Mouse (Mus musculus) limb, embryonic 10.5 days (tissue): ENCODE results near the gene Efna1. TPM values are rescaled to one million over a fixed set of nuclear protein-coding genes. Genes with fewer than 3 reads are reported as not detected.

Source experiments
- DNase-seq: peaks from one replicate; pipeline ENCODE4 v3.0.0-alpha.2; 2017; ENCODE audit warnings: low spot score
- H3K27ac ChIP-seq: fragments of 300-500 bp; sonication (generic); 2 replicates; pipeline ENCODE4 v1.5.1; 2016; ENCODE audit warnings: mild to moderate bottlenecking
- H3K27me3 ChIP-seq: fragments of 300-500 bp; sonication (generic); 2 replicates; pipeline ENCODE4 v1.6.1; 2016; ENCODE audit warnings: low read depth, mild to moderate bottlenecking; ENCODE audit not compliant: poor library complexity, severe bottlenecking
- H3K36me3 ChIP-seq: fragments of 300-500 bp; sonication (generic); 2 replicates; pipeline ENCODE4 v1.6.1; 2016; ENCODE audit warnings: mild to moderate bottlenecking, moderate library complexity
- H3K4me1 ChIP-seq: fragments of 300-500 bp; sonication (generic); 2 replicates; pipeline ENCODE4 v1.6.1; 2016
- H3K4me3 ChIP-seq: fragments of 300-500 bp; sonication (generic); 2 replicates; pipeline ENCODE4 v1.5.1; 2016; ENCODE audit warnings: mild to moderate bottlenecking, moderate library complexity
- H3K9me3 ChIP-seq: fragments of 300-500 bp; sonication (generic); replicated peaks from 2 replicates; pipeline ENCODE4 v1.6.1; 2016; ENCODE audit warnings: mild to moderate bottlenecking
- WGBS: fragments of 180-500 bp; shearing (Covaris S2); methylation state at CpG from one replicate; pipeline ENCODE4 v1.1.7; 2016; 5-methylcytosine and 5-hydroxymethylcytosine counted together
- polyA plus RNA-seq: library from polyadenylated mRNA; unstranded; fragments of >200 nt; fragmentation: Nextera tagmentation; extraction: Ambion mirVana; gene quantifications from 2 replicates; pipeline ENCODE4 v1.2.1, GENCODE M21; 2016

The Efna1 gene
- polyA plus RNA-seq, 1 experiment from 2014 or later = 36.8 TPM

DNA sequence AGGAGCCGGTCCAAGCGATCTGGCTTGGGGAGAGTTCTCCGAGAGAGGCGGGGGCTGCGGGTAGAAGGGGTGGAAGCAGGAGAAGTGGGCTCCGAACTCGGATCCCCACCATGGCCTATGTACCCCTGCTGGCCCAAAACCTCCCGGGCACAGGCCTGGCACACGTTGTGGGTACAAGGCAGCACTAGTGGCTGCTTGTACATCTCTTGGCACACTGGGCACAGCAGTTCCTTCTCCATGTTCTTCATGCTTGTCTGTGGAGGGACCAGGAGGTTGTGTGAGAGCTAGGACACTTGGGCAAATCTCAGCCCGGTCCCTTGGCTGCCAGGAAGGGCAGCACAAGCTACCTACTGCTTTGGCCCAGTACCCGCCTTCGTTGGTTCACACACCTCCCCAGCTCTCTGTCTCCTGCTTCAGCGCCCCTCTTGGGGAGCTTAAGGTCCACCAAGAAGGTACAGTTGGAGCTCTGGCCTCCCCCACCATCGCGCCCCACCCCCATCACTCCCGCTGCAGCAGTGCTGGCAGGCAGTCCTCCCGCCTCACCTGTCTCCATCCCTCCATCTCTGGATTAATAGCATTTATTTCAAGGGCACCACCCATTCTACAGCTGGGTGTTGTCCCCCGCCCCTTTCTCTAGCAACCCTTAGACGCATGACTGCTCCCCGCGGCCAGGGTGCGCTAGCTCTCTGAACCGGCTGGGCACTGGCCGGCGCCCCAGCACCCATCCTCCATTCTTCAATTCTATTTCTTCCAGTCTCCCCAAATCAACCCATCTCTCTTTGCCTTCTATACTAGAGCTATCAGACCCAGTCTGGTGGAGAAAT lies 36.6 kb downstream of the Efna1 start:
- Histone ChIP-seq H3K27me3 (peaks cover 24% of the 10 kb centered on the region), H3K4me3 (peak overlapping the region; percentile 73), H3K36me3 (peaks cover 31% of the 10 kb centered on the region), H3K4me1 (peaks cover 47% of the 10 kb centered on the region), H3K27ac (peak overlapping the region; percentile 91), H3K9me3 (no peaks in the 10 kb centered on the region)
- DNase-seq = peak; percentile 50
- 9% methylated on average over 25 of the region's 25 CpGs for WGBS

DNA sequence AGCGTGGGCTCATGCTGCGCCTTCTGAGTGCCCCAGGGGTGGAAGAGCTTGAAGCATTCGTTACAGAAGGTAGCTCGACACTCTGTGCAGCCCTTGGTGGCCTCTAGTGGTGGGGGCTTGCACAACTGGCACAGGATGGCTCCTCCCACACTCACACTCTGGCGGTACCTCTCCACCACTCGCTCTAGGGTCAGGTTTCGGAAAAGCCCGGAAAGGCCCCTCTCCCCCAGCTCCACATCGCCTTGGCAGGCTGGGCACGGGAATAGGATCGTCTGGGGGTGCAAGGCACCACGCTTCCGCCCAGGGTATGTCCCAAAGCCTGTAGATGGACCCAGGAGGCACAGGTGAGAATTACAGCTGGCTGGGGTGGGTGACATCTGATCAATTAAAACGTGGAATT lies 37.3 kb downstream of the Efna1 start:
- DNase-seq = peak; percentile 71
- Histone ChIP-seq H3K4me1 (peaks cover 48% of the 10 kb centered on the region), H3K4me3 (peak overlapping the region; percentile 73), H3K27me3 (peaks cover 24% of the 10 kb centered on the region), H3K27ac (peak overlapping the region; percentile 91), H3K36me3 (peaks cover 30% of the 10 kb centered on the region), H3K9me3 (no peaks in the 10 kb centered on the region)
- 9% methylated on average over 14 of the region's 14 CpGs for WGBS

DNA sequence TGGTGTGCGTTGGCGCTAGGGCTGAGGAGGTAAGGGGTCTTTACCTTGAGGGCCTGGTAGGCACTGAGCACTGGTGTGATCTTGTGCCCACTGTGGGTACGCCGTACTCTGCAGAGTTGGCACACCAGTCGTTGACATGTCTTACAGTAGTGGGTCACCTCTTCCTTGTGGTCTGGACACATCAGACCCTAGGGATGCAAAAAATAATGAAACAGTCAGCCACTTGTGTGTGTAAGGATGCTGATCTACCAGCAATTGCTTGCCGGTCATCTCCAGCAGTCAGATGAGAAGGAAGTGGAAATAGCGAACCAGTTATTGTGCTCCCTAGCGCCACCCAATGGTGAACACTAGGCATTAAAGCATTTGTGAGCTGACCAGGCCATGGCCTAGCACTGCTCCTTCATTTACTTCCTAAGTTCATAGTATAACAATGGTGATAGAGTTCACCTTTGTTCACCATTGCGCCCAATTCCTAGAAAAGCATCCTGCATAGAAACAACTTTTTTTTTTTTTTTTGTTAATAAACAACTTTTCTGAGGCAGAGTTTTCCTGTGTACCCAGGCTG lies 38.5 kb downstream of the Efna1 start:
- peaks cover 30% of the 10 kb centered on the region for H3K36me3 ChIP-seq
- no peak overlapping the region for H3K4me3 ChIP-seq
- H3K4me1 ChIP-seq = peaks cover 50% of the 10 kb centered on the region
- 72% methylated on average over 9 of the region's 9 CpGs for WGBS
- peaks cover 24% of the 10 kb centered on the region for H3K27me3 ChIP-seq
- H3K9me3 ChIP-seq = no peaks in the 10 kb centered on the region
- DNase-seq = no peak
- no peak overlapping the region for H3K27ac ChIP-seq

DNA sequence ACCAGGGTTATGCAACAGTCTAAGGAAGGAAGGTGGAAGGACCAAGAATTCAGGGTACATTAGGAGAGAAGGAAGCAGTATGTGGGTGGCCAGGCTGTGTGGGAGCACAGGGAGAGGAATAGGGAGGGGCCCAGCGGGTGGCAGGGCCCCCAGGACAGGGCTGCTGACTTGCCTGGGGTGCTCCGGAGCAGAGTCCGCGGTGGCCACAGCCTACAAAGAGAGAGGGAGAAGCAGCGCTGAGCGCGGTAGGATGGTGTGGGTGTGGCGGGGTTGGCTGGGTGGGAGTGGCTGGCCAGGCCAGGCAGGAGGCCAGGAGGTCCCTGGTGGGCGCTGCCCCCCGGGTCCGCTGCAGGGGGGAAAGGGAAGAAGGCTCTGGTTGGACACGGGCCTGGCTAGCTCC lies 42.4 kb downstream of the Efna1 start:
- 81% methylated on average over 12 of the region's 12 CpGs for WGBS
- Histone ChIP-seq H3K27ac (no peak overlapping the region), H3K4me1 (peaks cover 13% of the 10 kb centered on the region), H3K27me3 (peaks cover 18% of the 10 kb centered on the region), H3K9me3 (no peaks in the 10 kb centered on the region), H3K4me3 (no peak overlapping the region), H3K36me3 (peaks cover 46% of the 10 kb centered on the region)
- DNase-seq = no peak

DNA sequence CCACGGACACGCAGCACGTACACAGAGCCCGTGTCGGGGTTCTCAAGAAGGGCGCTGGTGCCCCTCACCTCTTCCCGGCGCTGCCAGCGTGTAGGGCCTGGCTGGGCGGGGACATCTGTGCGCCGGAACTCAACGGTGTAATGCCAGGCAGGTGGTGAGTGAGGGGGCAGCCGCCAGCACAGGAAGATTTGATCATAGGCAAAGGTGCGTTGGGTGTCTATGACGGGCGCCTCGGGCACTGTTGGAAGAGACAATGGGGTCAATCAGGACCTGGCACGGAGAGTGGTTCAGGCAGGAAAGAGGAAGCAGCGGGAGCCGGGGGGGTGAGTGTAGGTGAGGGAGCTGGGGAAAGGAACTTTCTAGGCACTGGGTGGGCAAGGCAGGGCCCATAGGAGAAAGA lies 43.3 kb downstream of the Efna1 start:
- Histone ChIP-seq H3K4me1 (peaks cover 9% of the 10 kb centered on the region; the same call in 1 of the 2 replicates), H3K27me3 (peaks cover 18% of the 10 kb centered on the region), H3K36me3 (peaks cover 46% of the 10 kb centered on the region), H3K27ac (no peak overlapping the region), H3K9me3 (no peaks in the 10 kb centered on the region), H3K4me3 (no peak overlapping the region; the same call in 1 of the 2 replicates)
- 96% methylated on average over 21 of the region's 21 CpGs for WGBS
- no peak for DNase-seq

DNA sequence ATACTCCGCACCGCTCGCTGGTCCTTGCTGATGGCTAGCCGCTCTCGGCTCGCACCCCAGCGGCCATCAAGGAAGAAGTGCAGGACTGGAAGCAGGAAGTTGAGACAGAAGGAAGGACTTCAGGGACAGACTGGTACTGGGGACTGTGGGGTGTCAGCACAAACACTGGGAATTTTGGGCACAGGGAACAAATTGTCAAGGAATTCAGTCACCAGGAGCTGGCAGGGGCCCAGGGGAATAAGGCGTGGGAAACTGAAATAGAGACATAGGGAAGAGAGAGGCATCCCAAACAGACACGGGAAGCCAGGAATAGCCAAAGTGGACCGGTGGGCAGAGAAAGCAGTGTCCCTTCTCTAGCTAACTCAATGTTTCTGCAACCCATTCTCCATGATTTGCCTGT lies 44.4 kb downstream of the Efna1 start:
- peak overlapping the region; percentile 46; the same call in 1 of the 2 replicates for H3K27ac ChIP-seq
- no peak overlapping the region for H3K4me3 ChIP-seq
- DNase-seq = no peak
- peaks cover 25% of the 10 kb centered on the region for H3K27me3 ChIP-seq
- H3K36me3 ChIP-seq = peaks cover 40% of the 10 kb centered on the region
- H3K9me3 ChIP-seq = no peaks in the 10 kb centered on the region
- WGBS = 92% methylated on average over 10 of the region's 10 CpGs
- H3K4me1 ChIP-seq = peaks cover 16% of the 10 kb centered on the region; the same call in 1 of the 2 replicates

DNA sequence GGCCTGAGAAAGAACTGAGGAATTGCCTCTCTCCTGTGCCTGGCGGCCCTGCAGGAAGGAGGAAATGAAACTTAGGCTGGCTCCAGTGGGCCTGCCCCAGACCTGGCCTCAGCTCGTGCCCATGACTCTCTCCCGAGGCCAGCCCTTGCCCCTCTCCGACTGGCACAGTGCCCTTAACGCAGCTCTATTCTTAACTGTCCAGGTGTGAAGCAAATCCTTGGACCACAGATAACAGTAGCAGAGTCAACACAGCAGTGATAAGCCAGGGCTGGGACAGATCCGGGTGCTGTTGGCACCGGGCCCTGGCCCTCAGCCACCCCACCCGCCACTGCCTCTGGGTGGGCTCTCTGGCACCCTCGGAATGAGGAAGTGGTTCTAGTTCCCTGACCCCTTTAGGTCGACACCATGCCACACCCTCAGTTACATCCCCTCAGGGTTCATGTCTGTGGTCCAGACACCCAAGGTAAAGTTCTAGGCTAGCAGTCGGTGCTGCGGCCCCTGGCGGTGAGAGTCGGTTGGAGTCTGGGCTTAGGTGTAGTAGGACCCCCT lies 47.3 kb downstream of the Efna1 start:
- Histone ChIP-seq H3K36me3 (peaks cover 29% of the 10 kb centered on the region), H3K27me3 (peaks cover 54% of the 10 kb centered on the region), H3K27ac (no peak overlapping the region), H3K9me3 (no peaks in the 10 kb centered on the region), H3K4me1 (peaks cover 20% of the 10 kb centered on the region), H3K4me3 (no peak overlapping the region)
- DNase-seq = no peak
- 84% methylated on average over 14 of the region's 14 CpGs for WGBS

DNA sequence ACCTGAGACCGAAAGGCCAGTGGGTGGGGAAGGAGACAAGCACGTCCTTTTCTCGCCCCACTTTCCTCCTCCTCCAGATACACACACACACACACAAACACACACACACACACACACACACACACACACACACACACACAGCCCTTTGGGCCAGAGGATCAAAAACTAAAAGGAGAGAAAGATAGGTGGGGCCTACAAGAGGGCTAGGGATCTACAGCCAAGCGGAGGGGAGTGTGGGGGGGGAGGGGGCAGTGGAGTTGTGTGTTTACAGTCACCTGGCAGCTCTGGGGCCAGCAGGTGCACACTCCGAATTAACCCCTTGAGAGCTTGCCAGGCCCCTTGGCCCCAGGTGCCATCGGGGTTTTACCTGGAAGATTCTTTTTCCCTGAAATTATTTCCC lies 48.3 kb downstream of the Efna1 start:
- Histone ChIP-seq H3K4me3 (no peak overlapping the region), H3K27ac (no peak overlapping the region), H3K9me3 (no peaks in the 10 kb centered on the region), H3K4me1 (peaks cover 24% of the 10 kb centered on the region), H3K27me3 (peaks cover 57% of the 10 kb centered on the region), H3K36me3 (peaks cover 19% of the 10 kb centered on the region)
- 65% methylated on average over 6 of the region's 6 CpGs for WGBS
- no peak for DNase-seq

DNA sequence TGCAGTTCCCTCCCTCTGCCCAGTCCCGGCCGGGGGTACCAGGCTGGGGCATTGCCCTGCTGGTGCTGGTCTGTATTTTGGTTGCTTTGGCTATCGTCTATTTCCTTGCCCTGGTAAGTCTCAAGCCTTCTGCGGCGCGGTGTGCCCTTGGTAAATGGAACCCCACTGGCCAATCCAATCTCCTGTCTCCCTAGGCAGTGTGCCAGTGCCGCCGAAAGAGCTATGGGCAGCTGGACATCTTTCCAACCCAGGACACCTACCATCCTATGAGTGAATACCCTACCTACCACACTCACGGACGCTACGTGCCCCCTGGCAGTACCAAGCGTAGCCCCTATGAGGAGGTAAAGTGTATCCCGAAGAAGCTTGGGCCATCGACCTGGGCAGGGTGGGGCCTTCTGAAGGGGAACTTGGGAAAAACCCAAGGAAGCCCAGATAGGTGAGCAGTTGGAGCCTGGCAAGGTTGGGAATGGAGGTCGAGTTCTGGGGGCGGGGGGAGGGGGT lies 49.1 kb downstream of the Efna1 start:
- Histone ChIP-seq H3K9me3 (no peaks in the 10 kb centered on the region), H3K27ac (no peak overlapping the region), H3K4me3 (no peak overlapping the region), H3K4me1 (peaks cover 31% of the 10 kb centered on the region), H3K36me3 (peaks cover 16% of the 10 kb centered on the region), H3K27me3 (peaks cover 57% of the 10 kb centered on the region)
- DNase-seq = no peak
- WGBS = 75% methylated on average over 16 of the region's 16 CpGs

DNA sequence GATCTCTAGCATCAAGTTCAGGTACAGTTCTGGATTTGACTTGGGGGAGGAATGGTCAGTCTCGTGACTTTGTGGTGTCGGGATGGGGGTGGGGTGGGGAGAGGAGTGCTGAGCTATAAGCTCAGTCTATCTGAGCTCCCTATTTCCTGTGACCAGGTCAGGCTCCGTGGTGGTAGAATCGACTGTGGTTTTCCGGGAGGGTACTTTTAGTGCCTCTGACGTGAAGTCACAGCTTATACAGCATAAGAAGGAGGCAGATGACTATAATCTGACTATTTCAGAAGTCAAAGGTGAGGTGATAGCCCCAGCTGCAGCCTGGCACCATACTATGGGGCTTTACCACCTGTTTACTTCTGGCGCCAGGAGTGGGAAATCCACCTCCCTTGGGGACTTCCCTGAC lies 49.6 kb downstream of the Efna1 start:
- peaks cover 58% of the 10 kb centered on the region for H3K27me3 ChIP-seq
- 76% methylated on average over 7 of the region's 7 CpGs for WGBS
- peaks cover 36% of the 10 kb centered on the region for H3K4me1 ChIP-seq
- peaks cover 11% of the 10 kb centered on the region for H3K36me3 ChIP-seq
- no peak overlapping the region for H3K4me3 ChIP-seq
- no peaks in the 10 kb centered on the region for H3K9me3 ChIP-seq
- H3K27ac ChIP-seq = no peak overlapping the region
- DNase-seq = no peak

DNA sequence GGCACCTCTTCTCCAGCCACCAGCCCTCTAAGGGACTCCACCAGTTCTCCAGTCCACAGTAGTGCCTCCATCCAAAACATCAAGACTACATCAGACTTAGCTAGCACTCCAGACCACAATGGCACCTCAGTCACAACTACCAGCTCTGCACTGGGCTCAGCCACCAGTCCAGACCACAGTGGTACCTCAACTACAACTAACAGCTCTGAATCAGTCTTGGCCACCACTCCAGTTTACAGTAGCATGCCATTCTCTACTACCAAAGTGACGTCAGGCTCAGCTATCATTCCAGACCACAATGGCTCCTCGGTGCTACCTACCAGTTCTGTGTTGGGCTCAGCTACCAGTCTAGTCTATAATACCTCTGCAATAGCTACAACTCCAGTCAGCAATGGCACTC lies 50.4 kb downstream of the Efna1 start:
- WGBS = 94% methylated on average over 2 of the region's 2 CpGs
- H3K4me3 ChIP-seq = no peak overlapping the region
- no peak for DNase-seq
- peaks cover 61% of the 10 kb centered on the region for H3K27me3 ChIP-seq
- H3K4me1 ChIP-seq = peaks cover 41% of the 10 kb centered on the region
- H3K36me3 ChIP-seq = peaks cover 7% of the 10 kb centered on the region
- H3K9me3 ChIP-seq = no peaks in the 10 kb centered on the region
- no peak overlapping the region for H3K27ac ChIP-seq

DNA sequence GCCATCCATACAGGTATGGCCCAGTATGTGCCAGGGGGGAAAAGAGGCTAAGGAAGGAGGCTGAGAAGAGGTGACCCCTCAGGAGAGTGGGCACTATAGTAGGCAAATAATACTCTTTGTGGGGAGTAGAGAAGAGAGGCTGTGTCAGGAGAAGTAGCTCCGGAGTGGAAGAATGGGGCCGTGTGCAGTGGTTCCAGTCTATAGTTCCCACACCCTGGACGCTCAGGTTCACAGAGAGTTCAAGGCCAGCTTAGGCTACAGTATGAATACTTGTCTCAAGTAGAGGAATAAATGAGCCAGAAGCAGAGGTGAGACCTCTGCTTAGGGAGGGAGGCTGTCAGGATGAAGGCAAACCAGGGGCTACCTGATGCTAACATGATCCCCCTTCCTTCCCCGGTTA lies 51.7 kb downstream of the Efna1 start:
- Histone ChIP-seq H3K27ac (no peak overlapping the region), H3K36me3 (peaks cover 12% of the 10 kb centered on the region), H3K9me3 (no peaks in the 10 kb centered on the region), H3K4me3 (no peak overlapping the region), H3K4me1 (peaks cover 50% of the 10 kb centered on the region), H3K27me3 (peaks cover 66% of the 10 kb centered on the region)
- DNase-seq = no peak
- WGBS = 61% methylated on average over 4 of the region's 4 CpGs

DNA sequence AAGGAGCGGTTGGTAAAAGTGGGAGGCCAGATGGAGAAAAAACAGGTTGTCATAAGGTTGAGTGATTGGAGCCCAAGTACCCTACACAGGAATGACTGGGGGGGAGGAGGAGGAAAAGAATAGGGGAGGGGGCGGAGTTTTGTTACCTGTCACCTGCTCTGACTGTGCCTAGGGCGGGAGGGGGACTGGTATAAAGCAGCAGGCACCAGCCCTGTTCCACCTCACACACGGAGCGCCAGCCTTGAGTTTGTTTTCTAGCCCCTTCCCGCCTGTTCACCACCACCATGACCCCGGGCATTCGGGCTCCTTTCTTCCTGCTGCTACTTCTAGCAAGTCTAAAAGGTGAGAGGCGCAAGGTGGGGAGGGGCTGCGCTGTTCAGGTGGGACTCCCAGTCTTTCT lies 52.1 kb downstream of the Efna1 start, which contains the start of gene Muc1:
TSS of gene Muc1 (plus strand) at position 222 of the 400 bp plus-strand sequence.
- Histone ChIP-seq H3K4me3 (peak within 1 kb of the TSS; percentile 66), H3K27ac (peak within 1 kb of the TSS; percentile 87), H3K27me3 (peaks cover 66% of the 10 kb centered on the region), H3K36me3 (peaks cover 16% of the 10 kb centered on the region), H3K4me1 (peaks cover 50% of the 10 kb centered on the region), H3K9me3 (no peaks in the 10 kb centered on the region)
- WGBS = 16% methylated on average over 10 of the region's 10 CpGs
- no peak for DNase-seq
